Mouse (Mus musculus): ENCODE measurements around the gene Trim75. TPM values are rescaled to one million over a fixed set of nuclear protein-coding genes. Genes with fewer than 3 reads are reported as not detected.
"Not testable (repeated sequence)": the region's sequence is repeated elsewhere in the genome, so short reads cannot be mapped to it uniquely, and the experiment has no call there.

The Trim75 gene
- total RNA-seq (2021), result not detected

- intact Hi-C loops (cut with DNase I), result no loop called here
- no peak for DNase-seq
Observed at GRCm38 (mm10) chr8:64987731-64988130, at the start of gene Trim75. Gene Trim75 (minus strand): TSS chr8:64987831.

- peak; percentile 4 to 6 for DNase-seq
- intact Hi-C loops (cut with DNase I), result no loop called here
Observed at GRCm38 (mm10) chr8:65037117-65037533, 49.5 kb upstream of the Trim75 start, which contains the start of gene Apela. Gene Apela (minus strand): TSS chr8:65037336.

GRCm38 (mm10) chr8:65034136-65034535 is 46.5 kb upstream of the Trim75 start:
- intact Hi-C loops (cut with DNase I), result no loop called here
- no peak for DNase-seq

GRCm38 (mm10) chr8:65033056-65033455 is 45.4 kb upstream of the Trim75 start:
- intact Hi-C loops (cut with DNase I), result no loop called here
- DNase-seq, result no peak

- intact Hi-C loops (cut with DNase I), result no loop called here
- no peak for DNase-seq
Observed at GRCm38 (mm10) chr8:65032107-65032506, 44.5 kb upstream of the Trim75 start.

GRCm38 (mm10) chr8:65030735-65031485 is 43.3 kb upstream of the Trim75 start:
- intact Hi-C loops (cut with DNase I), result no loop called here
- no peak for DNase-seq

- intact Hi-C loops (cut with DNase I), result loop anchor here (10.0 kb wide), 1 partner anchor 1405 kb away; no protein-coding TSS in a partner anchor
- no peak for DNase-seq
Observed at GRCm38 (mm10) chr8:65029776-65030175, 42.1 kb upstream of the Trim75 start.

- intact Hi-C loops (cut with DNase I), result loop anchor here (10.0 kb wide), 1 partner anchor 1406 kb away; no protein-coding TSS in a partner anchor
- no peak for DNase-seq
Observed at GRCm38 (mm10) chr8:65028959-65029686, 41.5 kb upstream of the Trim75 start.

- peak; percentile 53 to 73 for DNase-seq
- intact Hi-C loops (cut with DNase I), result loop anchor here (1.0 to 10.0 kb wide), 2 partner anchors 88 to 1412 kb away; no protein-coding TSS in a partner anchor
Observed at GRCm38 (mm10) chr8:65022485-65022884, 34.9 kb upstream of the Trim75 start.

- intact Hi-C loops (cut with DNase I), result no loop called here
- no peak for DNase-seq
Observed at GRCm38 (mm10) chr8:65018423-65018822, 30.8 kb upstream of the Trim75 start, which contains the start of the genes Trim61 and Trim60. Gene Trim61 (minus strand): TSS chr8:65018523. Gene Trim60 (minus strand): TSS chr8:65018584.

GRCm38 (mm10) chr8:65007616-65008015 is 20.0 kb upstream of the Trim75 start:
- intact Hi-C loops (cut with DNase I); DNase-seq: not testable (repeated sequence)

GRCm38 (mm10) chr8:64998806-64999365 is 11.3 kb upstream of the Trim75 start:
- intact Hi-C loops (cut with DNase I), result no loop called here

GRCm38 (mm10) chr8:64983150-64983897 is 4.3 kb downstream of the Trim75 start:
- no peak for DNase-seq
- intact Hi-C loops (cut with DNase I), result no loop called here

More at GRCm38 (mm10) chr8:64998806-64999365, 11.3 kb upstream of the Trim75 start:
- no peak for DNase-seq

- intact Hi-C loops (cut with DNase I), result loop anchor here (1.0 kb wide), 1 partner anchor 147 kb away; no protein-coding TSS in a partner anchor
- DNase-seq, result no peak
Observed at GRCm38 (mm10) chr8:64962836-64963235, 24.8 kb downstream of the Trim75 start.

- no peak for DNase-seq
- intact Hi-C loops (cut with DNase I), result no loop called here
Observed at GRCm38 (mm10) chr8:64959025-64959424, 28.6 kb downstream of the Trim75 start.

- intact Hi-C loops (cut with DNase I), result no loop called here
- DNase-seq, result no peak
Observed at GRCm38 (mm10) chr8:64952101-64952500, 35.5 kb downstream of the Trim75 start.

- DNase-seq, result no peak
- intact Hi-C loops (cut with DNase I), result loop anchor here (5.0 to 10.0 kb wide), 2 partner anchors 256 to 924 kb away; partner anchors contain the start of gene Cpe
Observed at GRCm38 (mm10) chr8:64948371-64948770, 39.3 kb downstream of the Trim75 start.

- intact Hi-C loops (cut with DNase I), result loop anchor here (5.0 to 10.0 kb wide), 2 partner anchors 255 to 923 kb away; partner anchors contain the start of gene Cpe
- DNase-seq, result no peak
Observed at GRCm38 (mm10) chr8:64947698-64948034, 40.0 kb downstream of the Trim75 start.

- DNase-seq, result peak; percentile 95 to 96
- intact Hi-C loops (cut with DNase I), result loop anchor here (5.0 to 10.0 kb wide), 2 partner anchors 255 to 922 kb away; partner anchors contain the start of gene Cpe
Observed at GRCm38 (mm10) chr8:64946820-64947697, 40.6 kb downstream of the Trim75 start, which contains the start of gene Tmem192. Gene Tmem192 (plus strand): TSS chr8:64947185.
